Mouse (Mus musculus) forebrain, embryonic 13.5 days (tissue): ENCODE data around the gene St3gal4. TPM values are rescaled to one million over a fixed set of nuclear protein-coding genes. Genes with fewer than 3 reads are reported as not detected.

ENCODE experiments used
- ATAC-seq: fragments of 200-750 bp; cut with Nextera tagmentation; 2 replicates; pipeline ENCODE4 v1.8.0; 2017
- H3K27ac ChIP-seq: fragments of 300-500 bp; sonication (generic); 2 replicates; pipeline ENCODE4 v1.5.1; 2015; ENCODE audit warnings: inconsistent platforms, mild to moderate bottlenecking, moderate library complexity
- H3K27me3 ChIP-seq: fragments of 300-500 bp; sonication (generic); 2 replicates; pipeline ENCODE4 v1.6.1; 2015; ENCODE audit warnings: mild to moderate bottlenecking, inconsistent platforms
- H3K36me3 ChIP-seq: fragments of 300-500 bp; sonication (generic); 2 replicates; pipeline ENCODE4 v1.6.1; 2015; ENCODE audit warnings: mild to moderate bottlenecking, inconsistent platforms; ENCODE audit not compliant: poor library complexity, severe bottlenecking
- H3K4me1 ChIP-seq: fragments of 300-500 bp; sonication (generic); 2 replicates; pipeline ENCODE4 v1.6.1; 2015; ENCODE audit warnings: inconsistent platforms
- H3K4me2 ChIP-seq: fragments of 300-500 bp; sonication (generic); 2 replicates; pipeline ENCODE4 v1.6.1; 2015; ENCODE audit warnings: inconsistent platforms, mild to moderate bottlenecking, moderate library complexity
- H3K4me3 ChIP-seq: fragments of 300-500 bp; sonication (generic); 2 replicates; pipeline ENCODE4 v1.5.1; 2015; ENCODE audit warnings: mild to moderate bottlenecking, inconsistent platforms
- H3K9ac ChIP-seq: fragments of 300-500 bp; sonication (generic); 2 replicates; pipeline ENCODE4 v1.6.1; 2015; ENCODE audit warnings: mild to moderate bottlenecking, inconsistent platforms
- H3K9me3 ChIP-seq: fragments of 300-500 bp; sonication (generic); replicated peaks from 2 replicates; pipeline ENCODE4 v1.6.1; 2016; ENCODE audit warnings: inconsistent platforms
- WGBS: fragments of 180-500 bp; shearing (Covaris S2); methylation state at CpG from one replicate; pipeline ENCODE4 v1.1.7; 2015; 5-methylcytosine and 5-hydroxymethylcytosine counted together
- polyA plus RNA-seq: library from polyadenylated mRNA; unstranded; fragments of >200 nt; fragmentation: Nextera tagmentation; extraction: Ambion mirVana; gene quantifications from 2 replicates; pipeline ENCODE4 v1.2.1, GENCODE M21; 2015

St3gal4 gene
- polyA plus RNA-seq, result 10.3 and 10.8 TPM in 2 replicates

GRCm38 (mm10) chr9:35119168-35119567, at the start of gene St3gal4:
St3gal4 (minus strand) TSS chr9:35119268.
- Histone ChIP-seq H3K27ac (no peak within 1 kb of the TSS), H3K9ac (no peak within 1 kb of the TSS), H3K27me3 (no peaks in the 10 kb centered on the region), H3K4me3 (no peak within 1 kb of the TSS), H3K9me3 (no peaks in the 10 kb centered on the region), H3K36me3 (peaks cover 13% of the 10 kb centered on the region; the same call in 1 of the 2 replicates), H3K4me1 (peaks cover 19% of the 10 kb centered on the region), H3K4me2 (no peak within 1 kb of the TSS)
- 87% methylated on average over 6 of the region's 6 CpGs for WGBS
- no peak for ATAC-seq

- peak overlapping the region; percentile 68 for H3K27ac ChIP-seq
- peak overlapping the region; percentile 33 for H3K4me2 ChIP-seq
- peaks cover 21% of the 10 kb centered on the region for H3K36me3 ChIP-seq
- 4% methylated on average over 9 of the region's 9 CpGs for WGBS
- H3K9me3 ChIP-seq, result no peaks in the 10 kb centered on the region
- no peak overlapping the region for H3K9ac ChIP-seq
- ATAC-seq, result peak; percentile 76
- no peaks in the 10 kb centered on the region for H3K27me3 ChIP-seq
- H3K4me3 ChIP-seq, result no peak overlapping the region
- peaks cover 20% of the 10 kb centered on the region for H3K4me1 ChIP-seq
Measured at GRCm38 (mm10) chr9:35166798-35167635, 47.9 kb upstream of the St3gal4 start.

- H3K4me1 ChIP-seq, result peaks cover 20% of the 10 kb centered on the region
- H3K4me3 ChIP-seq, result no peak overlapping the region
- 26% methylated on average over 3 of the region's 3 CpGs for WGBS
- H3K9me3 ChIP-seq, result no peaks in the 10 kb centered on the region
- H3K9ac ChIP-seq, result no peak overlapping the region
- H3K27me3 ChIP-seq, result no peaks in the 10 kb centered on the region
- peaks cover 21% of the 10 kb centered on the region for H3K36me3 ChIP-seq
- no peak overlapping the region for H3K4me2 ChIP-seq
- peak; percentile 65 for ATAC-seq
- peak overlapping the region; percentile 68 for H3K27ac ChIP-seq
Measured at GRCm38 (mm10) chr9:35166144-35166797, 47.2 kb upstream of the St3gal4 start.

GRCm38 (mm10) chr9:35164142-35164874, 45.2 kb upstream of the St3gal4 start:
- no peak overlapping the region for H3K4me3 ChIP-seq
- peaks cover 20% of the 10 kb centered on the region for H3K4me1 ChIP-seq
- no peak overlapping the region for H3K4me2 ChIP-seq
- 89% methylated on average over 5 of the region's 5 CpGs for WGBS
- no peak overlapping the region for H3K27ac ChIP-seq
- no peak overlapping the region for H3K9ac ChIP-seq
- peaks cover 8% of the 10 kb centered on the region; the same call in 1 of the 2 replicates for H3K36me3 ChIP-seq
- no peaks in the 10 kb centered on the region for H3K9me3 ChIP-seq
- ATAC-seq, result no peak
- no peaks in the 10 kb centered on the region for H3K27me3 ChIP-seq

- H3K4me2 ChIP-seq, result no peak overlapping the region
- H3K4me3 ChIP-seq, result no peak overlapping the region
- 0 out of 2 replicates have a peak, but pooled peaks cover 3% of the 10 kb centered on the region for H3K36me3 ChIP-seq
- 93% methylated on average over 11 of the region's 11 CpGs for WGBS
- ATAC-seq, result no peak
- no peak overlapping the region for H3K9ac ChIP-seq
- H3K4me1 ChIP-seq, result peaks cover 19% of the 10 kb centered on the region
- no peaks in the 10 kb centered on the region for H3K9me3 ChIP-seq
- H3K27ac ChIP-seq, result no peak overlapping the region
- no peaks in the 10 kb centered on the region for H3K27me3 ChIP-seq
Measured at GRCm38 (mm10) chr9:35163011-35163690, 44.1 kb upstream of the St3gal4 start.

- no peak overlapping the region for H3K4me3 ChIP-seq
- ATAC-seq, result no peak
Measured at GRCm38 (mm10) chr9:35161721-35162120, 42.7 kb upstream of the St3gal4 start.

GRCm38 (mm10) chr9:35160662-35161061, 41.6 kb upstream of the St3gal4 start:
- no peak overlapping the region for H3K9ac ChIP-seq
- H3K27me3 ChIP-seq, result no peaks in the 10 kb centered on the region
- no peak overlapping the region for H3K4me2 ChIP-seq
- H3K9me3 ChIP-seq, result no peaks in the 10 kb centered on the region
- H3K27ac ChIP-seq, result no peak overlapping the region
- no peaks in the 10 kb centered on the region for H3K4me1 ChIP-seq
- H3K36me3 ChIP-seq, result peaks cover 14% of the 10 kb centered on the region; the same call in 1 of the 2 replicates
- H3K4me3 ChIP-seq, result no peak overlapping the region
- no peak for ATAC-seq
- WGBS, result 73% methylated on average over 2 of the region's 2 CpGs

More at GRCm38 (mm10) chr9:35161721-35162120, 42.7 kb upstream of the St3gal4 start:
- H3K27me3 ChIP-seq, result no peaks in the 10 kb centered on the region
- H3K4me2 ChIP-seq, result no peak overlapping the region
- H3K9ac ChIP-seq, result no peak overlapping the region
- 89% methylated on average over 7 of the region's 7 CpGs for WGBS
- no peaks in the 10 kb centered on the region for H3K9me3 ChIP-seq
- no peak overlapping the region for H3K27ac ChIP-seq
- peaks cover 5% of the 10 kb centered on the region for H3K4me1 ChIP-seq
- peaks cover 5% of the 10 kb centered on the region; the same call in 1 of the 2 replicates for H3K36me3 ChIP-seq

- Histone ChIP-seq H3K4me1 (no peaks in the 10 kb centered on the region), H3K4me2 (no peak overlapping the region), H3K27me3 (no peaks in the 10 kb centered on the region), H3K27ac (no peak overlapping the region), H3K9ac (no peak overlapping the region), H3K9me3 (no peaks in the 10 kb centered on the region), H3K36me3 (peaks cover 11% of the 10 kb centered on the region; the same call in 1 of the 2 replicates), H3K4me3 (no peak overlapping the region)
- 87% methylated on average over 3 of the region's 3 CpGs for WGBS
- no peak for ATAC-seq
Measured at GRCm38 (mm10) chr9:35158477-35158876, 39.4 kb upstream of the St3gal4 start.

GRCm38 (mm10) chr9:35156862-35157261, 37.8 kb upstream of the St3gal4 start:
- no peaks in the 10 kb centered on the region for H3K27me3 ChIP-seq
- H3K4me3 ChIP-seq, result no peak overlapping the region
- no peak for ATAC-seq
- H3K36me3 ChIP-seq, result peaks cover 11% of the 10 kb centered on the region; the same call in 1 of the 2 replicates
- no peak overlapping the region for H3K4me2 ChIP-seq
- no peak overlapping the region for H3K9ac ChIP-seq
- no peak overlapping the region for H3K27ac ChIP-seq
- WGBS, result 92% methylated on average over 4 of the region's 4 CpGs
- no peaks in the 10 kb centered on the region for H3K4me1 ChIP-seq
- no peaks in the 10 kb centered on the region for H3K9me3 ChIP-seq

GRCm38 (mm10) chr9:35156002-35156710, 37.1 kb upstream of the St3gal4 start:
- Histone ChIP-seq H3K27me3 (no peaks in the 10 kb centered on the region), H3K4me3 (no peak overlapping the region), H3K9ac (no peak overlapping the region), H3K36me3 (peaks cover 11% of the 10 kb centered on the region; the same call in 1 of the 2 replicates), H3K4me2 (no peak overlapping the region), H3K27ac (no peak overlapping the region), H3K9me3 (no peaks in the 10 kb centered on the region), H3K4me1 (no peaks in the 10 kb centered on the region)
- 94% methylated on average over 5 of the region's 5 CpGs for WGBS
- no peak for ATAC-seq

GRCm38 (mm10) chr9:35152923-35153322, 33.9 kb upstream of the St3gal4 start:
- no peaks in the 10 kb centered on the region for H3K4me1 ChIP-seq
- no peak overlapping the region for H3K27ac ChIP-seq
- no peak overlapping the region for H3K4me3 ChIP-seq
- no peaks in the 10 kb centered on the region for H3K27me3 ChIP-seq
- no peak for ATAC-seq
- 95% methylated on average over 1 of the region's 1 CpGs for WGBS
- H3K9ac ChIP-seq, result no peak overlapping the region
- no peak overlapping the region for H3K4me2 ChIP-seq
- no peaks in the 10 kb centered on the region for H3K9me3 ChIP-seq
- H3K36me3 ChIP-seq, result peaks cover 11% of the 10 kb centered on the region; the same call in 1 of the 2 replicates
